Mouse (Mus musculus): ENCODE measurements around the gene Bud13.

DNA sequence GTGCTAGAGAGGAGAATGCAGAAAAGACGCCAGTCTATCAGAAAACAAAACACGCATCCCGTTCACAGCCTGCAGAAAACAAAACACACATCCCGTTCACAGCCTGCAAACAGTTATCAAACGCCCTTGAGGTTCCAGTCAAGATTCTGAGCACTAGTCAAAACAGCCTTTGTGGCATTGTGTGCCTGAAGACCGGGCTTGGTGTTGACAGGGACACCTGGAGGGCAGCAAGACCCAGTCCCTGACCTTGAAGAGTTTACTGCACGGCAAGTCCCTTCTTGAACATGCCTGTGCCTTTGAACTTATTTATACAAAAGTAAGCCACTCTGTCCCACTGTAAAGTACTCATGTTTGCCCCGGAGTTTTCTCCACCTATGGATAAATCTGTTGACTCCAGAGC, 39.2 kb upstream of the Bud13 start:
- TF ChIP-seq CTCF (IDR thresholded peaks at IDR 0.05; ENCODE audit: borderline replicate concordance, insufficient read depth, low read length) (no peak), POLR2A (IDR thresholded peaks at IDR 0.05; ENCODE audit: low read depth, low read length) (no peak)

Data from embryonic fibroblast, embryonic 13.5 days (primary cell).